Mouse (Mus musculus): ENCODE results near the gene Eif2b5.

Eif2b5 gene

DNA sequence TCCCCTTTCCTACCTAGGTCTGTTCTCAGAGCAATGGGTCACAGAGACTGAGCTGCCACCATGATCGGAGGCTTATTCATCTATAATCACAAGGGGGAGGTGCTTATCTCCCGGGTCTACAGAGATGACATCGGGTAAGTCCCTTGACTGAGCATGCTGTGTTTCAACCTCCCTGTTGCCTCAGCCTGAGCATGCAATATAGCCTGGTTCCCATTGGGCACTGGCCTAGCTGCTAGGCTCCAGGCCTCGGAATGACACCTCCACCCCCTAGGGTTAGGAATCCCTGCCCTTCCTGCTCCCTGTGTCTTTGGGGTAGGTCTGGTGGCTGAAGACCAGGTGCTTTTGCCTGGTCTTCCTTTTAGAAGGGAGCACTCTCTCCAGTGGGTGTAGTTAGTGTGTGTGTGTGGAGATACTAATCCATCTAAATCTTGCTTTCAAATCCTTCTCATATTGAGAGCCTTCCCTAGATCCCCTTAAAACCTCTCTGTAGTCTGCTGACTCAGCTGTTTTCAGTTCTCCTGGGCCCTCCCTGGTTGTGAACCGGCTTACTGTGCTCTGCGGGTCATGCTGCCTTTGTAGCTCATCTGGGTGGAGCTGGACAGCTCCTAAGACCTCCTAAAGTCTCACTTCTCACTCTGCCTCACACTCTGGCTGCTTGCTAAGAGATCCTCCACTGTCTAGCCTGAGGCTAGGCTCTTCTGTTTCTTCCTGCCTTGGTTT lies 39.1 kb downstream of the Eif2b5 start:
- no peak for DNase-seq (ENCODE audit: low read depth)

- DNase-seq (ENCODE audit: low read depth) = no peak
Measured at GRCm38 (mm10) chr16:20539649-20540048, 41.0 kb downstream of the Eif2b5 start.

GRCm38 (mm10) chr16:20540438-20540837 lies 41.8 kb downstream of the Eif2b5 start:
- DNase-seq (ENCODE audit: low read depth) = no peak

DNA sequence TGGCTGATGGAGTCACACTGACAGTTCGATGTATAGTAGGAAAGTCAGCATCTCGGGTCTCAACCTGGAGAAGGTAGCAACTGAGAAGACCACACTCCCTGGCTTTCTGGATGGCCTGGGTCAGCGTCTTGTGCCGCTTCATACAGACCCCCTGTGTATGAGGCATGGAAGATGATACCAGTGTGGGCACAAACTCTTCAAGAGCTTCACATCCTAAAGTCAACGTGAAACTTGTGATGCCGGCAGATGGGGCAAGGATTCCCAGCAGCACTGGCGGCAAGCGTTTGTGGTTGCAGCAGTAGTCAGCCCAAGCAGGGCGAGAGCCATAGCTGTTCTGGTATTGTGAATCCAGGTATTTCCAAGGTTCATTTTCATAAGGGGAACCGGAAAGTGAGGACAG lies 47.1 kb downstream of the Eif2b5 start:
- DNase-seq (ENCODE audit: low read depth) = no peak

DNA sequence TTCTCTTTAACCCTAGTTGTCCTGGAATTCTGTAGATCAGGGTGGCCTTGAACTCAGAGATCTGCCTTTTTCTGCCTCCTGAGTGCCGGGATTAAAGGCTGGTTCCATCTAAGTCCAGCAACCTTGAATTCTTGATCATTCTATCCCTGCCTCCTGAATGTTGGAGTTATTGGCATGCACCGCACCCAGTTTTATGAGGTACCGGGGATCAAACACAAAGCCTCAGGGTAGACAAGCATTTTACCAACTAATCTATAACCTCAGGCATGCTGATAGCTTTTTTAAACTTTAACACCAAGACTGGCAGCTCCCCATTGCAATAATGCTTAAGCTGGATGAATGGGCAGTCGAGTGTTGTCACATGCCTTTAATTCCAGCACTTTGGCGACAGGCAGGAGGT lies 48.8 kb downstream of the Eif2b5 start:
- DNase-seq (ENCODE audit: low read depth) = peak; percentile 19

- DNase-seq (ENCODE audit: low read depth) = peak; percentile 100
Measured at GRCm38 (mm10) chr16:20548096-20548948, 49.7 kb downstream of the Eif2b5 start, which contains the start of gene Abcf3. Gene Abcf3 (plus strand): TSS chr16:20548577.

GRCm38 (mm10) chr16:20549161-20549560 lies 50.5 kb downstream of the Eif2b5 start:
- no peak for DNase-seq (ENCODE audit: low read depth)

DNA sequence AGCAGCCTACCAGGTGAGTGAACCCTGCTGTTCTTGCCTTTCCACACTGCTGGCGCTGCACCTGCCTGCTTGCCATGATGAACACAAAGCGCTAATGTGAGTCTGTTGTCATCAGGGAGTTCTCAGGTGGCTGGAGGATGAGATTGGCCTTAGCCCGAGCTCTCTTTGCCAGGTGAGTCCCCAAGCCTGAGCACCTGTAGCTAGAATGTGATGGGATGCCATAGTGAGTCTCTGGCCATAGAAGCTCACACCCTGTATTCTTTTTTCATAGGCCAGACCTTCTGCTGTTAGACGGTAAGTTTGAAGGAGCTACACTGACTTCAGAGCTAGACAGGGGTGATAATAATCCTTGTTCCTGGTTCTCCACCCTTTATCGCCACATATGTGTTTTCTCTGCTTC lies 53.1 kb downstream of the Eif2b5 start:
- no peak for DNase-seq (ENCODE audit: low read depth)

- no peak for DNase-seq (ENCODE audit: low read depth)
Measured at GRCm38 (mm10) chr16:20552594-20552993, 54.0 kb downstream of the Eif2b5 start.

- DNase-seq (ENCODE audit: low read depth) = no peak
Measured at GRCm38 (mm10) chr16:20555000-20555399, 56.4 kb downstream of the Eif2b5 start.

DNA sequence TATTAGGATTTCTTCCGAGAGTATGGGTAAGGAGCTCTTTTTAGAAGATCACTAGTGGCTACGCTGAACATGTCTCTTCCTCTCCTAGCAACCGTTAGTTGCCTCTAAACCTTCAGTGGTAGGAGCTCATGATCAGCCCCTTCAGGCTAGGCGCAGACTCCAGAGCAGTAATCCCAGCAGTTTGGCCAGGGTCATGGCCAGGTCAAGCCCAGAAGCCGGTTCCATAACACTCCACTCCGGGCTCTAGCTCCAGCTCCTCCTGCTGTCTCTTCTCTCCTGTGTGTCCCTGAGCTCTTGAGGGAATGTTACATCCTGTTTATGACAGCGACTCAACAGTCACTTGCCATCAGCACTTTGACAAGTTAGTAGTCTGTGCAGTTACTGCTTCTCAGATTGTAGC lies 58.8 kb downstream of the Eif2b5 start:
- DNase-seq (ENCODE audit: low read depth) = no peak

Data from naive thymus-derived CD4-positive, alpha-beta T cell, adult 2 months (primary cell).